Mouse (Mus musculus) midbrain, embryonic 16.5 days (tissue): ENCODE results near the gene 6430548M08Rik. TPM values are rescaled to one million over a fixed set of nuclear protein-coding genes. Genes with fewer than 3 reads are reported as not detected.

ENCODE experiments used
- ATAC-seq: fragments of 200-750 bp; cut with Nextera tagmentation; 2 replicates; pipeline ENCODE4 v1.8.0; 2017; ENCODE audit warnings: moderate TSS enrichment
- H3K27ac ChIP-seq: fragments of 300-500 bp; sonication (generic); 2 replicates; pipeline ENCODE4 v1.5.1; 2014; ENCODE audit warnings: mild to moderate bottlenecking, low read length, mixed read lengths
- H3K27me3 ChIP-seq: fragments of 300-500 bp; sonication (generic); 2 replicates; pipeline ENCODE4 v1.6.1; 2014; ENCODE audit warnings: low read depth, low read length, mixed read lengths; ENCODE audit not compliant: control insufficient read depth, insufficient read depth
- H3K36me3 ChIP-seq: fragments of 300-500 bp; sonication (generic); 2 replicates; pipeline ENCODE4 v1.6.1; 2014; ENCODE audit warnings: mild to moderate bottlenecking, low read length, moderate library complexity, mixed read lengths; ENCODE audit not compliant: control insufficient read depth, insufficient read depth
- H3K4me1 ChIP-seq: fragments of 300-500 bp; sonication (generic); 2 replicates; pipeline ENCODE4 v1.6.1; 2014; ENCODE audit warnings: mild to moderate bottlenecking, low read length, mixed read lengths; ENCODE audit not compliant: control insufficient read depth, insufficient read depth
- H3K4me2 ChIP-seq: fragments of 300-500 bp; sonication (generic); 2 replicates; pipeline ENCODE4 v1.6.1; 2014; ENCODE audit warnings: mild to moderate bottlenecking, low read length, mixed read lengths
- H3K4me3 ChIP-seq: fragments of 300-500 bp; sonication (generic); 2 replicates; pipeline ENCODE4 v1.5.1; 2014; ENCODE audit warnings: low read depth, mild to moderate bottlenecking, low read length, moderate library complexity, mixed read lengths
- H3K9ac ChIP-seq: fragments of 300-500 bp; sonication (generic); 2 replicates; pipeline ENCODE4 v1.6.1; 2014; ENCODE audit warnings: low read depth, low read length, mixed read lengths
- H3K9me3 ChIP-seq: fragments of 300-500 bp; sonication (generic); replicated peaks from 2 replicates; pipeline ENCODE4 v1.6.1; 2014; ENCODE audit warnings: mild to moderate bottlenecking, low read length, mixed read lengths; ENCODE audit not compliant: control insufficient read depth, poor library complexity, severe bottlenecking
- WGBS: fragments of 180-500 bp; shearing (Covaris S2); extraction: QIAGEN DNeasy Blood & Tissue Kit; methylation state at CpG from one replicate; pipeline ENCODE4 v1.1.7; 2014; 5-methylcytosine and 5-hydroxymethylcytosine counted together
- polyA plus RNA-seq: library from polyadenylated mRNA; unstranded; fragments of >200 nt; fragmentation: Nextera tagmentation; extraction: Ambion mirVana; gene quantifications from 2 replicates; pipeline ENCODE4 v1.2.1, GENCODE M21; 2015

6430548M08Rik gene
- polyA plus RNA-seq, 1 experiment from 2014 or later, result 40.2 TPM

DNA sequence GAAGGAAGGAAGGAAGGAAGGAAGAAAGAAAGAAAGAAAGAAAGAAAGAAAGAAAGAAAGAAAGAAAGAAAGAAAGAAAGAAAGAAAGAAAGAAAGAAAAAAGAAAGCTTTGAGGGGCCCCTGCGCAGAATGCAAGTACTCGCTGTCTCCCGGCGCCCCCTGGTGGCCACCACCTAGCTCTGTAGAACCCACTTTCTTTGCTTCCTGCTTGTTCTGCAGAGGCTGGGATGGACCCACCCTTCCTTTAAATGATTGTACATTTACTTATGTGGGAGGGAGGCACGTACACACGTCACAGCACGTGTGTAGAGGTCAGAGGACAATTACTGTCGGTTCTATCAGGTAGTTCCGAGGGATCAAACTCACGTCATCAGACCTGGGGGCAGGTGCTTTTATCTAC is 35.9 kb upstream of the 6430548M08Rik start:
- no peak overlapping the region for H3K9ac ChIP-seq
- no peak overlapping the region for H3K4me3 ChIP-seq
- H3K9me3 ChIP-seq, result no peaks in the 10 kb centered on the region
- WGBS, result 19% methylated on average over 10 of the region's 10 CpGs
- peaks cover 20% of the 10 kb centered on the region for H3K36me3 ChIP-seq
- H3K27ac ChIP-seq, result no peak overlapping the region
- peak; percentile 59; the same call in 1 of the 2 replicates for ATAC-seq
- H3K4me1 ChIP-seq, result 0 out of 2 replicates have a peak, but pooled peaks cover 2% of the 10 kb centered on the region
- H3K4me2 ChIP-seq, result no peak overlapping the region
- no peaks in the 10 kb centered on the region for H3K27me3 ChIP-seq

DNA sequence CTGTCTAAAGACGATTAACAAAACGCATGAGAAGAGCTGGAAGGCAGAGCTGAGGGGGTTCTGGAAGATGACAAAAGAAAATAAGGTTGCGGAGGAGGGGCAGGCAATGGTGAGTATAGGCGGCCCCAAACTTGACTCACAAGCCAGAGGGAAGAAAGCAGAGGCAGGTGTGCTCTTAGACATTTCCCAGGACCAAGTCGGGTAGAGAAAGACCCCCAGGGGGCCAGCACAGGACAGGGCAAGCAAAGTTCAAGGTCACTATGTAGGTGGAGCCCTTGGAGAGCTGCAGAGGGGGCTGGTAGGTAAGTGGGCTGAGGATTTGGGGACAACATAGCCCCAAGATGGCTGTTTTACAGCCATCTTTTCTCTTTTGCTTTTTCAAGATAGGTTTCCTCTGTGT is 34.6 kb upstream of the 6430548M08Rik start:
- Histone ChIP-seq H3K27me3 (no peaks in the 10 kb centered on the region), H3K9ac (no peak overlapping the region), H3K9me3 (no peaks in the 10 kb centered on the region), H3K27ac (no peak overlapping the region), H3K4me1 (0 out of 2 replicates have a peak, but pooled peaks cover 2% of the 10 kb centered on the region), H3K4me3 (no peak overlapping the region), H3K36me3 (peaks cover 21% of the 10 kb centered on the region), H3K4me2 (no peak overlapping the region)
- ATAC-seq, result no peak
- WGBS, result 67% methylated on average over 5 of the region's 5 CpGs

DNA sequence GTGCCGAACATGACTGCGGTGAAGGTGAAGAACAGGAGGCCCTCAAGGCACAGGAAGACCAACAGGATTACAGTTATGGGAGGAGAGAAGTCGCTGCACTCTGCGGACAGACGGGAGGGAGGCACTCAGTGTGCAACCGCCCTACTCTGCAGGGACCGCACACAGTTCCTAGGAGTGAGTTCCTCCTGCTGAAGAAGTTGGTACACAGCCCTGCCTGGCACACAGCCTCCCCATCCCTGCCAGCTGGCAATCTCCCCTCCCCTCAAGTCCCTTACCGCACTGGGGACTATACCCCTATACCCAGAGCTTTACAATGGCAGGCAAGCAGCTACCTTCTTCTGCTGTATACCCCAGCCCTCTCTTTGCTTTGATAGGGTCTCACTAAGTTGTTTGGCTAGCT is 30.7 kb upstream of the 6430548M08Rik start:
- no peak overlapping the region for H3K4me3 ChIP-seq
- H3K36me3 ChIP-seq, result peaks cover 41% of the 10 kb centered on the region
- H3K4me2 ChIP-seq, result no peak overlapping the region
- no peak overlapping the region for H3K27ac ChIP-seq
- no peaks in the 10 kb centered on the region for H3K4me1 ChIP-seq
- H3K9ac ChIP-seq, result no peak overlapping the region
- no peak for ATAC-seq
- H3K27me3 ChIP-seq, result no peaks in the 10 kb centered on the region
- WGBS, result 93% methylated on average over 8 of the region's 8 CpGs
- H3K9me3 ChIP-seq, result no peaks in the 10 kb centered on the region

DNA sequence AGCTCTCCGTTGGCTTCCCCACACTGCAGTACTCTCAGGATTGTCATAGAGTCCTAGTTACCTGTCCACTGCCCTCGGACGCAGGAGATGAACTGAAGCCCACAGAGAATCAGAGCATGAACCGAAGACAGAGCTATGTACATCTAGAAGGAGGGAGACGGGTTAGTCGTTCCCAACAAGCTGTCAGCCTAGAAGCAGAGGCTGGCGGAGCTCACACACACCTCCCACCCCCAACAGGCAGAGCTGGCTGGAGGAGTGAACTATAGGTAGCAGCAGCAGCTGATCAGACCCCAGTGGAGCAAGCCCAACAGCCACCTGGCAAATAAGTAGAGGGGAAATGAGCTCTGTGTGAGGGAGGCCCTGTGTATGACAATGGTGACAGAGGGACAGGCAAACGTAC is 29.2 kb upstream of the 6430548M08Rik start:
- Histone ChIP-seq H3K4me2 (no peak overlapping the region), H3K9me3 (no peaks in the 10 kb centered on the region), H3K36me3 (peaks cover 44% of the 10 kb centered on the region), H3K27me3 (no peaks in the 10 kb centered on the region), H3K4me1 (no peaks in the 10 kb centered on the region), H3K27ac (no peak overlapping the region), H3K9ac (no peak overlapping the region), H3K4me3 (no peak overlapping the region)
- no peak for ATAC-seq
- WGBS, result 90% methylated on average over 8 of the region's 8 CpGs

DNA sequence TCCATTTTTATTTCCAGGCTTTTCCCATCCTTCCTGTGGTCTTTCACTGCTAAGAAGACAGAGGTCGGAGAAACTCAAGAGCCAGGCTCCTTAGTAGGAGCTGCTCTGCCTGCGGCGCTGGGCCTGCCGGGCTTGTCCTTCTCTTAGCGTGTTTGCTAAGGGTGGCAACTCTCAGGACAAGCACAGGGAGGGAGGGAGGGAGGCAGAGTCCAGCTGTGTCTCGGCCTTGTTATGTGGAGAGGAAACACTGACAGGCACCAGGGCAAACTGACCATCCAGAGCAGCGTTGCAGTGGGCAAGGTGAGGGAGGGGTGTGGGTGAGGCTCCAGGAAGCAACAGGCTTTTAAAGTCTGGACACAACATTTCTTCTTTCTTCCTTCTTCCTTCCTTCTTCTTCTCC is 24.4 kb upstream of the 6430548M08Rik start:
- H3K4me3 ChIP-seq, result no peak overlapping the region
- no peak overlapping the region for H3K27ac ChIP-seq
- WGBS, result 79% methylated on average over 7 of the region's 7 CpGs
- H3K9me3 ChIP-seq, result no peaks in the 10 kb centered on the region
- H3K36me3 ChIP-seq, result peaks cover 41% of the 10 kb centered on the region
- H3K4me2 ChIP-seq, result no peak overlapping the region
- H3K9ac ChIP-seq, result no peak overlapping the region
- ATAC-seq, result no peak
- no peaks in the 10 kb centered on the region for H3K27me3 ChIP-seq
- H3K4me1 ChIP-seq, result no peaks in the 10 kb centered on the region; the same call in 1 of the 2 replicates

DNA sequence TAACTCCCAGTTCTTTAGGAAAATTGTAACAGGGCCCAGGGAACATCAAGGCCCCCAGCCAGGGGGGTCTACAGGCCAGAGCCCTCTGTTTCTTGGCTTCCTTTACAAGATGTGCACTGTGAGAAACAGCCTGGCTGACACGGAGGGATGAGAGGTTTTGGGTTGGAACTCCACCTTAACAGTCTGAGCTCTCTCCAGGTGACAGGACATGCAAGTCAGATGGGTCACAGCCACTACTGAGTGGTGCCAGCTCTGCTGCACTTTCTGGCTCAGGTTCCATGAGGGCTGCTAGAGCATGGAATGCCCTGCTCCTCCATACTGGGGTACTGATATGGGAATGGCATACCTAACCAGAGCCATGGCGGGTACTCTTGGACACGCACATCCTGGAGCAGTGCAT is 22.9 kb upstream of the 6430548M08Rik start:
- Histone ChIP-seq H3K27ac (no peak overlapping the region), H3K4me1 (no peaks in the 10 kb centered on the region; the same call in 1 of the 2 replicates), H3K4me3 (no peak overlapping the region), H3K9ac (no peak overlapping the region), H3K9me3 (no peaks in the 10 kb centered on the region), H3K4me2 (no peak overlapping the region), H3K27me3 (no peaks in the 10 kb centered on the region), H3K36me3 (peaks cover 35% of the 10 kb centered on the region)
- ATAC-seq, result no peak
- WGBS, result 99% methylated on average over 3 of the region's 3 CpGs

DNA sequence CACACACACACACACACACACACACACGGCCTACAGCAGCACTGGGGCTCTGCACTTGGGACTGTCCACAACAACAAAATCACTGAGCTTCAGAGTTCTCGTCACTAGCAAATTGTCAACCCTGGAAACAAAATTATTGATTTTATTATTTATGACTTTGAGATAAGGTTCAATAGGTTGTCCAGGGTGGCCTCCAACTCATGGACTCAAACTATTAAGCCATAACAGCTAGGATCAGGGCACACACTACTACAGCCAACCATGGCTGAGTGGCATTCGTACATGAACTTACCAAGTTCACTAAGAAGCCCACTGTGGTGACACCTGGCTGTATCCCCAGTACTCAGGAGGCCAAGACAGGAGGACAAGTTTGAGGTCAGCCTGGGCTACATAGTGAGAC is 20.8 kb upstream of the 6430548M08Rik start:
- Histone ChIP-seq H3K36me3 (peaks cover 21% of the 10 kb centered on the region), H3K9ac (no peak overlapping the region), H3K27ac (no peak overlapping the region), H3K4me1 (no peaks in the 10 kb centered on the region; the same call in 1 of the 2 replicates), H3K4me3 (no peak overlapping the region), H3K4me2 (no peak overlapping the region), H3K27me3 (no peaks in the 10 kb centered on the region), H3K9me3 (no peaks in the 10 kb centered on the region)
- 91% methylated on average over 3 of the region's 3 CpGs for WGBS
- no peak for ATAC-seq

DNA sequence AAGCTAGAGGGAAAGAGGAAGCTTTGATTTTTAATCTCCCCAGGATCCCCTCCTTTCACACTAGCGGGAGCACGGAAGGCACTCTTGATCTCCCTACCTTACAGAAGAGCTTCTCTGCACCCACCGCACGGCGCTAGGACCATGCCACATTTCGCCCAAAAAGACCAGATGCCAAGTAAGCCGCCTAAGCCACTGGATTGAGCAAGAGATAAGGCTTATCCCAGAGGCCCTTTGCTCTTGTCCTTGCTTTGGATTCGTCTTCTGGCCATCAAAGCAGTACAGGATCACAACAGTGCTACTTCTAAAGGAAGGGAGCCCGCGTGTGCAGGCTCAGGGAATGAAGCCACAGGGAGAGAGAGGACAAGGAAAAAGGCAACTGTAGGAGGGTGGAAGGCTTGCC is 19.2 kb upstream of the 6430548M08Rik start:
- H3K9ac ChIP-seq, result no peak overlapping the region
- no peaks in the 10 kb centered on the region for H3K9me3 ChIP-seq
- H3K4me3 ChIP-seq, result no peak overlapping the region
- ATAC-seq, result no peak
- H3K4me1 ChIP-seq, result peaks cover 7% of the 10 kb centered on the region
- H3K4me2 ChIP-seq, result no peak overlapping the region
- H3K36me3 ChIP-seq, result peaks cover 18% of the 10 kb centered on the region
- 83% methylated on average over 10 of the region's 10 CpGs for WGBS
- H3K27ac ChIP-seq, result no peak overlapping the region
- H3K27me3 ChIP-seq, result no peaks in the 10 kb centered on the region

DNA sequence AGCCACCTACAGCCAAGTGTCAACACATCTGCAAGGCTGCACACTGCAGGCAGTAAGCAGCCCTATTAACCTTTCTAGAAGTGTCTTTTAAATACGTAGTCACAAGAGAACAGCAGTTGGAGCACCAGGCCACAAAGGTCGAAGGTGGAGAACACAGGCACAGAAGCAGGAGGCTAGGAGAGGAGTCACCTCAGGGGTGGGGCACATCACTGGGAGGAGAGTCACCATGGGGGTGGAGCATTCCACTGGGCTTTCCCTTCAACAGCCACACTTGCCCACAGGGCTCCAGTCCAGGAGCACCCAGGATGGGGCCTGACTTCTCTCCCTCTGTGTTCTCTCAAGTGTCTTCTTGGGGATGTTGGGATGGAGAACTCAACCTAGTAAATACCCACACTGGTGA is 17.5 kb upstream of the 6430548M08Rik start:
- no peak overlapping the region for H3K4me2 ChIP-seq
- H3K4me1 ChIP-seq, result peaks cover 15% of the 10 kb centered on the region
- 92% methylated on average over 2 of the region's 2 CpGs for WGBS
- H3K9me3 ChIP-seq, result no peaks in the 10 kb centered on the region
- H3K27ac ChIP-seq, result no peak overlapping the region
- ATAC-seq, result no peak
- H3K36me3 ChIP-seq, result peaks cover 6% of the 10 kb centered on the region; the same call in 1 of the 2 replicates
- H3K27me3 ChIP-seq, result no peaks in the 10 kb centered on the region
- no peak overlapping the region for H3K9ac ChIP-seq
- no peak overlapping the region for H3K4me3 ChIP-seq
